Mouse (Mus musculus) kidney, adult 2 months (tissue): ENCODE measurements at regions not wholly inside any gene's neighbourhood (a gene's known extent, or its start where the extent isn't known, plus 50 kb on each side); places are given as distances from the start of the nearest gene placed in this dataset.

Experiments
- DNase-seq: peaks from one replicate; pipeline ENCODE4 v3.0.0; 2021
- H3K27ac ChIP-seq: fragments of 200-500 bp; 2 replicates; pipeline ENCODE4 v1.5.1; 2012; ENCODE audit warnings: low read depth, low read length, control low read depth, inconsistent platforms; ENCODE audit not compliant: insufficient read depth
- H3K27me3 ChIP-seq: fragments of 200-500 bp; replicated peaks from 2 replicates; pipeline ENCODE4 v1.6.1; 2012; ENCODE audit warnings: mild to moderate bottlenecking, moderate library complexity, low read length, inconsistent platforms; ENCODE audit not compliant: control insufficient read depth, insufficient read depth
- H3K36me3 ChIP-seq: fragments of 200-500 bp; 2 replicates; pipeline ENCODE4 v1.6.1; 2012; ENCODE audit warnings: mild to moderate bottlenecking, moderate library complexity, low read length, inconsistent platforms; ENCODE audit not compliant: control insufficient read depth, insufficient read depth
- H3K4me1 ChIP-seq: fragments of 200-500 bp; 2 replicates; pipeline ENCODE4 v1.6.1; 2011; ENCODE audit warnings: low read length; ENCODE audit not compliant: control insufficient read depth, insufficient read depth
- H3K4me3 ChIP-seq: fragments of 200-500 bp; 2 replicates; pipeline ENCODE4 v1.5.1; 2011; ENCODE audit warnings: mild to moderate bottlenecking, low read depth, low read length, control low read depth; ENCODE audit not compliant: insufficient read depth
- CTCF ChIP-seq: fragments of 200-500 bp; conservative IDR thresholded peaks from 2 replicates; pipeline ENCODE4 v1.5.1; 2011; ENCODE audit warnings: low read depth, mild to moderate bottlenecking, control low read depth, low read length, moderate library complexity, mixed read lengths; ENCODE audit not compliant: insufficient read depth, insufficient read length
- POLR2A ChIP-seq: fragments of 200-500 bp; IDR thresholded peaks from one replicate; pipeline ENCODE4 v1.6.1; 2011; ENCODE audit warnings: low read depth, low read length, control low read depth
- WGBS: fragments of 180-500 bp; shearing (Covaris S2); methylation state at CpG from one replicate; pipeline ENCODE4 v1.1.7; 2018; 5-methylcytosine and 5-hydroxymethylcytosine counted together

- H3K27me3 ChIP-seq, result no peaks in the 10 kb centered on the region
- 72% methylated on average over 5 of the region's 5 CpGs for WGBS
- no peak overlapping the region for H3K27ac ChIP-seq
- TF ChIP-seq POLR2A (no peak), CTCF (no peak)
- no peaks in the 10 kb centered on the region for H3K36me3 ChIP-seq
- no peak for DNase-seq
- H3K4me3 ChIP-seq, result no peak overlapping the region
- H3K4me1 ChIP-seq, result no peaks in the 10 kb centered on the region
These were observed 179.8 kb downstream of the 4933412E24Rik start for GRCm38 (mm10) chr15:59836631-59837030.

DNA sequence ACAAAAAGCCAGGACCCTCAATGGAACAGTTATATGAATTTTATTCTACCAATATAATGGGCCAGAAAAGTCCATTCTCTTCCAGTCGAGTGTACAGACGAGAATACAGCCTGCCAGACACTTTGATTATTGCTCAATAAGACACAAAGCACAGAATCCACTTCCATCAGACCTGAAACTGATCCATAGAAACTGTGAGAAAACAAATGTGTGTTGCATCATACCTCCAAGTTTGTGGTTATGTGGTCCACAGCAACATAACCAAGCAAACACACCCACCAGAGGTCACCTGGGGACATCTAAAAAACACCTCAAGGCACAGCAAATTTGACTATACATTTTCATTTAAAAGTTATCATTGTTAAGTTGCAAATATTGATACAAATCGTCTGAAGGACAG lies 183.2 kb downstream of the 4933412E24Rik start:
- Histone ChIP-seq H3K27me3 (no peaks in the 10 kb centered on the region), H3K36me3 (no peaks in the 10 kb centered on the region), H3K4me1 (no peaks in the 10 kb centered on the region; the same call in 1 of the 2 replicates), H3K4me3 (no peak overlapping the region), H3K27ac (no peak overlapping the region)
- 91% methylated on average over 3 of the region's 3 CpGs for WGBS
- TF ChIP-seq POLR2A (no peak), CTCF (no peak)
- DNase-seq, result no peak

- H3K36me3 ChIP-seq, result no peaks in the 10 kb centered on the region
- no peak overlapping the region for H3K4me3 ChIP-seq
- H3K27me3 ChIP-seq, result no peaks in the 10 kb centered on the region
- H3K27ac ChIP-seq, result no peak overlapping the region
- WGBS, result 81% methylated on average over 2 of the region's 2 CpGs
- no peaks in the 10 kb centered on the region; the same call in 1 of the 2 replicates for H3K4me1 ChIP-seq
- no peak for TF ChIP-seq POLR2A
- TF ChIP-seq CTCF, result no peak
- no peak for DNase-seq
These were observed 184.9 kb downstream of the 4933412E24Rik start for GRCm38 (mm10) chr15:59831481-59831880.

DNA sequence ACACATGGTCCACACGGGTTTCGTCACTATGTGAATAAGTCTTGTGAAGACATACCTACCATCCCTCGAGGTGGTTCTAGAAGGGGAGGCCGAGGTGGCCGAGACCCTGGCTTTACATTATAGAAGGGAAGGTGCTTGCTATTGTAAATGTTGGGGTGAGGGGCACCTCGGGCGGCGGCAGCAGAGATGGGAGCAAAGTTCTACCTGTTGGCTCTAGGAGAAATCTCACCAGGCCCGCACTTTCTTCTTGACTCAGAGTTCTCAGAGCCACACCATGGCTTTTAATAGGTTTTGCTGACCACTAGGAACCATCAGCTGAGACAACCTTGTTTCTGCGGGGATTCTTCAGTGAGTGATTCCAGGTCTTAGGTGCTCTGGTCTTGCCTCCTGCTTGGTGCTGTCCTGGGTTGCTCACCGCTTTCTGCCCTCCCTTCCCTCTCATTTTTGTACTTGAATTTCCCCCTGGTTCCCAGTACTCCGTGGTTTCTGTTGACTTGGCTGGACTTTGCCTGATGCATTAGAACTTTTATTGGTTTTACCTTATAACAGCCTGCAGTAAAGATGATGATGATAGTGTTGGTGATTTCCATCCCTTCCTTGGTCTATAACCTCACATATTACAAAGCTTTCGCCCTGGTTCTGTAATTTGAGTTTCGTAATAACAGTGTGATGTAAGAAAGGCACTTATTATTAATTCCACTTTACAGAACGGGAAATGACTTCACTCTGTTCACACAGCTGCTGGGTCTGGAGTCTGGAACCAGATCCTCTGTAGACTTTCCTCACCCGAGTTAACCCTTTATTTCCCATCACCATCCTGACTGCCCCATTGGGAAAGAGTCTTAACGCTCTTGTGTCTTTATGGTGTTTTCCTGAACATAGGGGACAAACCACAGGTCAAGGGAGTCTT lies 185.6 kb downstream of the 4933412E24Rik start:
- H3K4me1 ChIP-seq, result peaks cover 2% of the 10 kb centered on the region; the same call in 1 of the 2 replicates
- no peaks in the 10 kb centered on the region for H3K27me3 ChIP-seq
- 85% methylated on average over 17 of the region's 17 CpGs for WGBS
- H3K27ac ChIP-seq, result no peak overlapping the region
- no peak for TF ChIP-seq CTCF
- TF ChIP-seq POLR2A, result no peak
- H3K36me3 ChIP-seq, result no peaks in the 10 kb centered on the region
- no peak overlapping the region for H3K4me3 ChIP-seq
- DNase-seq, result no peak

- no peaks in the 10 kb centered on the region for H3K27me3 ChIP-seq
- peak; percentile 84 for DNase-seq
- WGBS, result 13% methylated on average over 5 of the region's 5 CpGs
- peaks cover 4% of the 10 kb centered on the region; the same call in 1 of the 2 replicates for H3K4me1 ChIP-seq
- TF ChIP-seq POLR2A (no peak), CTCF (peak; percentile 95)
- no peak overlapping the region for H3K27ac ChIP-seq
- no peak overlapping the region for H3K4me3 ChIP-seq
- H3K36me3 ChIP-seq, result no peaks in the 10 kb centered on the region
These were observed 188.0 kb downstream of the 4933412E24Rik start for GRCm38 (mm10) chr15:59828421-59828820.

DNA sequence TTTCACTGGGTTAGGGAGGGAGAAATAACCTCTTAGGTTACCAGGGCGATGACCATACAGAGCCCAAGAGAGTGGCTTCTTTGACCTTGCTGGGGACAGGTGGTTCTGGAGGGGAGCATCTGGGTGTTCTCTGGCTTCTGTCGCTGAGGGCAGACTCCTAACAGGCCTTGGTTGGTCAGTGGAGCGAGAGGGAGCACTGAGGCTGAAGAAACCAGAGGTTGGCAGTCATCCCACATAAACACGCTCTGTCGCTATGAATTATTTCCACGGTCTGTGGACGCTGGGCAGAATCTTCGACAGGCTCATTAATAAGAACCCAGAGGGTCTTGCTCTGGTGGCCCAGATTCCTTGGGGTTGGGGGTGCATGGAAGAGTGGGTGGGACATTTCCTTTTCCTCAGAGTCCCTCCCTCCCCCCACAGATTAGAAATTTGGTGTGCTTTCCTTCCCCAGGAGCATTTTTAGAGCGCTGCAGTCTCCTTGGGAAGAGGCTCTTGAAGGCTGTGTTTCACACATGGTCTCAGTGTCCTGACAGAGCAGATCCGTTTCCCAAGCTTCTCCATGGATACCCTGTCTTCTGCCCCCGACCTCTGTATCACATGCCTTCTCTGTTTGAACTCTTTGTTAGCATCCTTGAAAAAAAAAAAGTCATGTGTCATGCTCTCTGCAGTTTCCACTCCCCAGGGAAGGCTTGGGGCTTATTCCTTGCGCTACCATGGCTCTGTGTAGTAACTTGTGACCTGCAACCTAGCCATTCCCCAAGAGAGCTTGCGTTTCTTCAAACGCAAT lies 190.1 kb downstream of the 4933412E24Rik start:
- peak; percentile 88 for DNase-seq

GRCm38 (mm10) chr15:59823921-59824320 lies 192.5 kb downstream of the 4933412E24Rik start:
- Histone ChIP-seq H3K27ac (peak overlapping the region; percentile 33; the same call in 1 of the 2 replicates), H3K36me3 (no peaks in the 10 kb centered on the region), H3K27me3 (no peaks in the 10 kb centered on the region), H3K4me3 (no peak overlapping the region), H3K4me1 (peaks cover 4% of the 10 kb centered on the region; the same call in 1 of the 2 replicates)
- WGBS, result 59% methylated on average over 2 of the region's 2 CpGs
- DNase-seq, result peak; percentile 31
- TF ChIP-seq CTCF (no peak), POLR2A (no peak)

More for the DNA sequence above, 190.1 kb downstream of the 4933412E24Rik start:
- no peak for TF ChIP-seq CTCF
- no peak for TF ChIP-seq POLR2A
- 30% methylated on average over 14 of the region's 14 CpGs for WGBS
- H3K27me3 ChIP-seq, result no peaks in the 10 kb centered on the region
- H3K27ac ChIP-seq, result peak overlapping the region; percentile 13; the same call in 1 of the 2 replicates
- H3K36me3 ChIP-seq, result no peaks in the 10 kb centered on the region
- peaks cover 4% of the 10 kb centered on the region; the same call in 1 of the 2 replicates for H3K4me1 ChIP-seq
- H3K4me3 ChIP-seq, result no peak overlapping the region
